Mouse (Mus musculus) testis, adult 2 months (tissue): ENCODE measurements around the gene Ivd.

ENCODE experiments used
- CTCF ChIP-seq: fragments of 200-500 bp; IDR thresholded peaks from 2 replicates; pipeline ENCODE4 v1.5.1; 2012; ENCODE audit warnings: low read depth, mild to moderate bottlenecking, inconsistent platforms, low read length, moderate library complexity; ENCODE audit not compliant: control insufficient read depth, insufficient read depth, insufficient replicate concordance
- POLR2A ChIP-seq: fragments of 200-500 bp; IDR thresholded peaks from 2 replicates; pipeline ENCODE4 v1.6.1; 2012; ENCODE audit warnings: low read depth, mild to moderate bottlenecking, inconsistent platforms, low read length, moderate library complexity; ENCODE audit not compliant: control insufficient read depth

GRCm38 (mm10) chr2:118914685-118915084 is 52.9 kb downstream of the Ivd start:
- TF ChIP-seq CTCF (no peak), POLR2A (no peak)
